Mouse (Mus musculus) spleen, adult 2 months (tissue): ENCODE measurements around the gene Flt3.

Source experiments
- CTCF ChIP-seq: fragments of 200-500 bp; IDR thresholded peaks from 2 replicates; pipeline ENCODE4 v1.5.1; 2011; ENCODE audit warnings: mild to moderate bottlenecking, inconsistent platforms; ENCODE audit not compliant: insufficient read depth, insufficient read length, insufficient replicate concordance; ENCODE audit errors: extremely low read depth
- POLR2A ChIP-seq: fragments of 200-500 bp; IDR thresholded peaks from 2 replicates; pipeline ENCODE4 v1.6.1; 2011; ENCODE audit warnings: low read depth, low read length, inconsistent platforms

- TF ChIP-seq CTCF (no peak), POLR2A (no peak)
Observed at GRCm38 (mm10) chr5:147284365-147284764, 115.9 kb downstream of the Flt3 start.
